Mouse (Mus musculus) macrophage (primary cell): Measurements from ENCODE around the gene Cytl1. TPM values are rescaled to one million over a fixed set of nuclear protein-coding genes. Genes with fewer than 3 reads are reported as not detected.

Experiments
- polyA plus RNA-seq: library from polyadenylated mRNA; stranded (reverse); fragments of 250-400 nt; gene quantifications from 3 replicates; pipeline ENCODE4 v1.2.4, GENCODE M21; 2018; ENCODE audit warnings: inconsistent platforms

The Cytl1 gene
- polyA plus RNA-seq, 1 experiment from 2014 or later, result not detected

Other genes with a start within 250 kb of the Cytl1 start
- gene Stk32b, start 18.3 kb upstream of the Cytl1 start, polyA plus RNA-seq, result not detected in 3 replicates
- not detected in 3 replicates for gene Msx1, start 89.1 kb downstream of the Cytl1 start, polyA plus RNA-seq